Mouse (Mus musculus) embryonic fibroblast, embryonic 13.5 days (primary cell): ENCODE results near the gene Snai1. TPM values are rescaled to one million over a fixed set of nuclear protein-coding genes. Genes with fewer than 3 reads are reported as not detected.

Experiments used
- H3K27ac ChIP-seq: 2 replicates; pipeline ENCODE4 v1.5.1; 2012; ENCODE audit warnings: low read length, control low read depth, inconsistent platforms; ENCODE audit not compliant: insufficient read depth
- H3K4me1 ChIP-seq: 2 replicates; pipeline ENCODE4 v1.6.1; 2011; ENCODE audit warnings: low read length; ENCODE audit not compliant: control insufficient read depth, insufficient read depth
- H3K4me3 ChIP-seq: 2 replicates; pipeline ENCODE4 v1.5.1; 2011; ENCODE audit warnings: mild to moderate bottlenecking, control low read depth, low read length; ENCODE audit not compliant: insufficient read depth
- CTCF ChIP-seq: IDR thresholded peaks from 2 replicates; pipeline ENCODE4 v1.5.1; 2011; ENCODE audit warnings: mild to moderate bottlenecking, control low read depth, low read length, moderate library complexity, borderline replicate concordance; ENCODE audit not compliant: insufficient read depth
- POLR2A ChIP-seq: IDR thresholded peaks from 2 replicates; pipeline ENCODE4 v1.6.1; 2011; ENCODE audit warnings: low read depth, mild to moderate bottlenecking, control low read depth, low read length, moderate library complexity
- polyA plus RNA-seq: library from polyadenylated mRNA; stranded (reverse); fragments of >200 nt; gene quantifications from 2 replicates; pipeline ENCODE4 v1.2.4, GENCODE M21; 2011; ENCODE audit warnings: low read depth; ENCODE audit not compliant: missing spikeins, insufficient read length

Gene Snai1
- polyA plus RNA-seq, 1 experiment, result 82.3 TPM

DNA sequence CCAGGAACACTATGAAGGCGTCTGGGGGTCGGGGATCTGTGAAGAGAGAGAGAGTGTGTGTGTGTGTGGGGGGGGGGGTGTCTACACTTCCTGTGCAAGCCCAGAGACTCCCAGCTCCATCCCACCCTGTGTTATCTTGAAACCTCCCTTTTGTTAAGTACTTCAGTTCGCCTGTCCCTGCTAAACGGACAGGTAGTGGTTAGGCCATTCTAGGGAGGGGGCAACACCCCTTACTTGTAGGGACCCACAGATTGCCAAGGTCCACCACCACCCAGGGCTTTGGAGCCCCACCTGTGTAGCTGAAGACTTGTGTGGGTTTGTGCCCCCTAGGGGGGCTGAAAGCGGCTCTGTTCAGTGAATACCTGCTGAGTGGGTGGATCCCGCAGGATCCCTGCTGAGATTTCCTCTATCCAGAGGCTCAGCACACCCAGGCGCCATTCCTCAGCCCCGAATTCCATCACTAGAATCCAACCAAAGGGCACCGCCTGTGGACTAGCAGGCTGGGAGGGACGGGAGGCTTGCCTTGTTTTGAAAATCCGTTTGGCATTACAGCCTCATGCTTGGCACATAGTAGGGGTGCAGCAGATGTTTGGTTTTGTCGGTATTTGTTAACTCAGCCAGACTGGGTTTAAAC is 2.6 kb downstream of the Snai1 start:
- Histone ChIP-seq H3K4me3 (peak overlapping the region; percentile 68), H3K4me1 (peaks cover 10% of the 10 kb centered on the region)
- no peak for TF ChIP-seq CTCF
- TF ChIP-seq POLR2A, result no peak

GRCm38 (mm10) chr2:167541324-167541723 is 3.3 kb downstream of the Snai1 start:
- TF ChIP-seq CTCF (no peak), POLR2A (no peak; the same call in 1 of the 2 replicates)
- Histone ChIP-seq H3K4me1 (peaks cover 10% of the 10 kb centered on the region), H3K27ac (peak overlapping the region; percentile 73), H3K4me3 (peak overlapping the region; percentile 68)

More for the DNA sequence above, 2.6 kb downstream of the Snai1 start:
- H3K27ac ChIP-seq, result peak overlapping the region; percentile 73

DNA sequence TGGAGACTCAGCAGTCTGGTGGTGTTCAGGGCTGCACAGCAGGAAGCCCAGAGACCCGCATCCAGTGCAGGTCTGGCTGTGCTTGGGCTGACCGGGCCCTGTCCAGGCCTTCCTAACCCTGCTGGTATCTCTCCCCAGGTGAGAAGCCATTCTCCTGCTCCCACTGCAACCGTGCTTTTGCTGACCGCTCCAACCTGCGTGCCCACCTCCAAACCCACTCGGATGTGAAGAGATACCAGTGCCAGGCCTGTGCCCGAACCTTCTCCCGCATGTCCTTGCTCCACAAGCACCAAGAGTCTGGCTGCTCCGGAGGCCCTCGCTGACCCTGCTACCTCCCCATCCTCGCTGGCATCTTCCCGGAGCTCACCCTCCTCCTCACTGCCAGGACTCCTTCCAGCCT is 3.8 kb downstream of the Snai1 start:
- peak overlapping the region; percentile 68 for H3K4me3 ChIP-seq
- TF ChIP-seq POLR2A, result no peak
- no peak for TF ChIP-seq CTCF
- H3K4me1 ChIP-seq, result peaks cover 10% of the 10 kb centered on the region
- H3K27ac ChIP-seq, result peak overlapping the region; percentile 73

DNA sequence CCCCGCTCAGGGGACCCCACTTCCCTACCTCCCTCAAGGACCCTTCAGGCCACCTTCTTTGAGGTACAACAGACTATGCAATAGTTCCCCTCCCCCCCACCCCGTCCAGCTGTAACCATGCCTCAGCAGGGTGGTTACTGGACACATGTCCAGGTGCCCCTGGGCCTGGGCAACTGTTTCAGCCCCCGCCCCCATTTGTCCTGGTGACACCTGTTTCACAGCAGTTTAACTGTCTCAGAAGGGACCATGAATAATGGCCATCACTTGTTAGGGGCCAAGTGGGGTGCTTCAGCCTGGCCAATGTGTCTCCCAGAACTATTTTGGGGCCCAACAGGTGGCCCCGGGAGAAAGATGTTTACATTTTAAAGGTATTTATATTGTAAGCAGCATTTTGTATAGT is 4.4 kb downstream of the Snai1 start:
- peak overlapping the region; percentile 73; the same call in 1 of the 2 replicates for H3K27ac ChIP-seq
- peaks cover 10% of the 10 kb centered on the region for H3K4me1 ChIP-seq
- no peak overlapping the region for H3K4me3 ChIP-seq
- TF ChIP-seq CTCF, result no peak
- no peak for TF ChIP-seq POLR2A

- Histone ChIP-seq H3K4me3 (no peak overlapping the region), H3K4me1 (peaks cover 10% of the 10 kb centered on the region), H3K27ac (peak overlapping the region; percentile 97)
- TF ChIP-seq POLR2A, result peak; percentile 31
- no peak for TF ChIP-seq CTCF
Measured at GRCm38 (mm10) chr2:167543121-167544003, 5.4 kb downstream of the Snai1 start.

GRCm38 (mm10) chr2:167544004-167544356 is 6.0 kb downstream of the Snai1 start:
- Histone ChIP-seq H3K4me1 (peaks cover 10% of the 10 kb centered on the region), H3K4me3 (no peak overlapping the region)

DNA sequence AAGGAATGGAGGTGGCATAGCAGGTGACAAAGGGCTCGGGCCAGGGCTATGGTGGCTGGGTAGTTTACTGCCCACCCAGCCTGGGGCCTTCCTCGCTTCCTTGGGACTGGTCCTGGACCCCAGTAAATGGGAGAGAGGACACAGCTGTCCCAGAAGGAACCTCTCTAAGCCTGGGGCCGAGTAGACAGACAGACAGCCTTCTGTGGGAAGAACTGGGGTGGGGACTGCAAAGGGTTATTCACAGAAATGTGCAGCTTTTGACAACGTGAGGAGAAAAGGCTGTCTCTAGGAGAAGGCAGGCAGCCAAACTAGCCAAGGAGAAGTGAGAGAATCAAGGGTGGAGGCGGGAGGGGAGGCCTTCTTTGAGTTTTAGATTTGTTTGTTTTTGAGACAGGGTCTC is 6.5 kb downstream of the Snai1 start:
- Histone ChIP-seq H3K27ac (peak overlapping the region; percentile 97), H3K4me3 (no peak overlapping the region), H3K4me1 (peaks cover 10% of the 10 kb centered on the region)
- TF ChIP-seq CTCF, result no peak
- TF ChIP-seq POLR2A, result no peak

More at GRCm38 (mm10) chr2:167544004-167544356, 6.0 kb downstream of the Snai1 start:
- peak overlapping the region; percentile 97 for H3K27ac ChIP-seq
- no peak; the same call in 1 of the 2 replicates for TF ChIP-seq POLR2A
- no peak for TF ChIP-seq CTCF

GRCm38 (mm10) chr2:167546447-167547195 is 8.6 kb downstream of the Snai1 start:
- no peak overlapping the region for H3K4me3 ChIP-seq
- TF ChIP-seq CTCF (no peak), POLR2A (no peak)
- H3K4me1 ChIP-seq, result peaks cover 12% of the 10 kb centered on the region
- H3K27ac ChIP-seq, result peak overlapping the region; percentile 42

DNA sequence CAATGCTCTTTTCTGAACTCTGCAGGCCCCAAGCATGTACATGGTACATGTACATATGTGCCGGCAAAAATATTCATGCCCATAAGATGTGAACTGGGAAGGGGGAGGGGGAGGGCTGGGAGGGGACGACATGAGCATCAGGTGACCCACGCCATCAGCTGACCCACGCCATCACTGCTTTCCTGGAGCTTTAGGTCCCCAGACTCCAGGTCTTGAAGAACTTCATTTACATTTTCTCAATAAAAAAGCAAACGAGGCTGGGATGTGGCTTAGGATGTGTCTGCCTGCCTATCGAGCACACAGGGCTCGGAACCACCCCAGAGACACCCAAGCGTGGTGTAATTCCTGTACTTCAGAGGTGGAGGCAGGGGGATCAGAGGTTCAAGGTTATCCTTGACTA is 9.4 kb downstream of the Snai1 start:
- H3K27ac ChIP-seq, result no peak overlapping the region
- TF ChIP-seq POLR2A (no peak), CTCF (no peak)
- peaks cover 15% of the 10 kb centered on the region for H3K4me1 ChIP-seq
- no peak overlapping the region for H3K4me3 ChIP-seq

DNA sequence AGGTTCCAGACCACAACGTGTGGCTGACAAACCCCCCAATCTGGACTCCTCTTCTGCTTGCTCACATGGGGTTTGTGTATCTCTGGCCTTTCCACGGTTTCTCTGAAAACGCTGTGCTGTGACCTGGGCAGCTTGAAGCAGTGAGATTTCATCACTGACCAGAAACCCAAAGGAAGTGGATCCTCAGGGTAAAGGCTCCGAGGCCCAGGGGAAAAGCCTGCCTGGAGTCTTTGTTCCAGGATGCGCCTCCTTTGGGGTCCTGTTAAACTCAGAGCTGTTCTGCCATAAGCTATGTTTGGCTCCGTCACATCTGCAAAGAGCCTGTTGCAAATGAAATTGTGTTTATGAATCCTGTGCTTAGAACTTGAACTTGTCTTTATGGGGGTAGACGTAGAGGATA is 11.0 kb downstream of the Snai1 start:
- H3K27ac ChIP-seq, result no peak overlapping the region
- H3K4me1 ChIP-seq, result peaks cover 9% of the 10 kb centered on the region
- TF ChIP-seq POLR2A, result no peak
- TF ChIP-seq CTCF, result no peak
- no peak overlapping the region for H3K4me3 ChIP-seq
